Mouse (Mus musculus): ENCODE results near the gene Sema4d. TPM values are rescaled to one million over a fixed set of nuclear protein-coding genes. Genes with fewer than 3 reads are reported as not detected.

The Sema4d gene
- polyA plus RNA-seq, 2 experiments: 6.8 to 8.5 TPM

DNA sequence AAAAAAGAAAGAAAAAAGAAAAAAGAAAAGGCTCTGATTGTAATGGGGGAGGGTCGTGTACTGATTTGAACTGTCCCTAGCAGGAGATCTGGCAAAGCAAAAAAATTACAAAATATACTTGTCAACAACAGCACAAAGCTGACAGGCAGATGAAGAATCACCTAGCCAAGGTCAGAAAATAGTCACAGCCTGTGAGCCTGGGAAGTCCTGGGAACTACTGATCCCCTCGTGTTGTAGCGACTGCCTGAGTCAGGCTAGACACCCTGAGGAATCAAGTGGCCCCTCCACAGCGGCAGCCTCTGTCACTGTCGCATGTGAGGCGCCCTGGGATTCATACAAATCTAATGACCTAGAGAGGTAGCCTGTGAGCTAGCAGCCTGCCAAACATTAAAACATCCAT is 25.8 kb upstream of the Sema4d start:
- Histone ChIP-seq H3K4me3 (replicated peaks; ENCODE audit: low read length) (no peak overlapping the region), H3K36me3 (ENCODE audit: control insufficient read depth, insufficient read depth, low read length) (no peaks in the 10 kb centered on the region), H3K9ac (ENCODE audit: low read depth, low read length, severe bottlenecking) (no peak overlapping the region), H3K9me3 (ENCODE audit: control insufficient read depth, low read length) (no peaks in the 10 kb centered on the region), H3K4me1 (ENCODE audit: control insufficient read depth, insufficient read depth, low read length) (peaks cover 10% of the 10 kb centered on the region), H3K4me2 (replicated peaks; ENCODE audit: low read depth, low read length, severe bottlenecking) (no peak overlapping the region), H3K27me3 (ENCODE audit: control insufficient read depth, insufficient read depth, low read length) (no peaks in the 10 kb centered on the region), H3K27ac (replicated peaks; ENCODE audit: low read depth, low read length) (no peak overlapping the region)
- no peak for TF ChIP-seq POLR2A (IDR thresholded peaks at IDR 0.05; ENCODE audit: borderline replicate concordance, extremely low read depth, insufficient read depth, insufficient read length)
- DNase-seq (ENCODE audit: low spot score) (no peak), ATAC-seq (ENCODE audit: low FRiP score, low read depth) (no peak)
- 68% methylated on average over 6 of the region's 6 CpGs for WGBS

DNA sequence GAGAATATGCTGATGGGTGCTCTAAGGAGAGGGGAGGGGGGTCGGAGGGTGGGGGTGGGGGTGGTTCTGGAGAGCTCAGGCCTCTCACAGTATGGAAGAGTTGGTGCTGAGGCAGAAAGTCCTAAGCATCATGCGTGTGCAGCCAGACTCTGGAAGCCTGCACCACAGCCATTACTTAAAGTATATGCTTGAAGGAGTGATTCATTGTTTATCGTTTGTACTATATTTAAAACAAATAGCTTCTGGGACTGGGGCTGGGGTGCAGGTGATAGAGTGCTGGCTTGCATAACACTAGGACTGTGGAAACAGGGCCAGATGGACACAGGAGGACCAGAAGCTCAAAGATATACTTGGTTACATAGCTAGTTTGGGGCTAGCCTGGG is 25.4 kb upstream of the Sema4d start:
- Histone ChIP-seq H3K27ac (replicated peaks; ENCODE audit: low read depth, low read length) (no peak overlapping the region), H3K9ac (ENCODE audit: low read depth, low read length, severe bottlenecking) (no peak overlapping the region), H3K4me2 (replicated peaks; ENCODE audit: low read depth, low read length, severe bottlenecking) (no peak overlapping the region), H3K4me3 (replicated peaks; ENCODE audit: low read length) (no peak overlapping the region), H3K9me3 (ENCODE audit: control insufficient read depth, low read length) (no peaks in the 10 kb centered on the region), H3K36me3 (ENCODE audit: control insufficient read depth, insufficient read depth, low read length) (no peaks in the 10 kb centered on the region), H3K27me3 (ENCODE audit: control insufficient read depth, insufficient read depth, low read length) (no peaks in the 10 kb centered on the region), H3K4me1 (ENCODE audit: control insufficient read depth, insufficient read depth, low read length) (peaks cover 6% of the 10 kb centered on the region)
- DNase-seq (ENCODE audit: low spot score): no peak
- no peak for TF ChIP-seq POLR2A (IDR thresholded peaks at IDR 0.05; ENCODE audit: borderline replicate concordance, extremely low read depth, insufficient read depth, insufficient read length)
- 77% methylated on average over 3 of the region's 3 CpGs for WGBS
- no peak for ATAC-seq (ENCODE audit: low FRiP score, low read depth)

DNA sequence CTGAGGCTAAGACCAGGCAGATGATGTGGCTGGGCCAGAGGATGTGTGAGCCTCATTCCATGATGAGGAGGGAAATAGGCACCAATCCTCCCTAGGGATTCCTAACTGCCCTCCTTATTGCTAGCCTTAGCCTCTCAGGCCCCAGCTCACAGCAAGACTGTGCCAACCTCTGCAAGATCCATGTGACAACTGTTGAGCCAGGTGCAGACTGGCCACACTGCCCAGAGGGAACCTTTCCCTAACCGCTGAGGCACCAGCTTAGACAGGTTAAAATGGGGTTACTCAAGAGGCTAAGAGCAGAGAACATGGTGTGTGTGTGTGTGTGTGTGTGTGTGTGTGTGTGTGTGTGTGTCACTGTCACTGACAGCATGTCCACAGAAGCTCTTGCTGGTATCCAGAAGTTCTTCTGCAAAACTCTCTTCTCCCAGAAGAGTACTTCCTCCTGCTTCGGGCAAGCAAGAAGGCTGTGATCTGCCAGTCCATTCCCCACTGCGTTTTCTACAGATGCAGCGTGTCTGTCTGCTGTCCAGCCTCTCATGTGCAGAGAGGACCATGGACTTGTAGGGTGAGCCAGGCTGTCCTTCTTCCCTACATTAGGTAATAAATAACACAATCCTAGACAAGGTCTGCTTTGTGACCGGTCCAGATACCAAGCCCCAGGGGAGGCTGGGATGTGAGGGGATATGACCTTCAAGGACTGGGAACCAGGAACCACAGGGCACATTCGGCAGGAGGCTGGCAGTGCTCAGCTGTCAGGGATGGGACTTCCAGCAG is 24.8 kb upstream of the Sema4d start:
- Histone ChIP-seq H3K4me2 (replicated peaks; ENCODE audit: low read depth, low read length, severe bottlenecking) (no peak overlapping the region), H3K4me3 (replicated peaks; ENCODE audit: low read length) (no peak overlapping the region), H3K4me1 (ENCODE audit: control insufficient read depth, insufficient read depth, low read length) (no peaks in the 10 kb centered on the region; the same call in 1 of the 2 replicates), H3K9ac (ENCODE audit: low read depth, low read length, severe bottlenecking) (no peak overlapping the region), H3K27ac (replicated peaks; ENCODE audit: low read depth, low read length) (no peak overlapping the region), H3K36me3 (ENCODE audit: control insufficient read depth, insufficient read depth, low read length) (no peaks in the 10 kb centered on the region), H3K27me3 (ENCODE audit: control insufficient read depth, insufficient read depth, low read length) (no peaks in the 10 kb centered on the region), H3K9me3 (ENCODE audit: control insufficient read depth, low read length) (no peaks in the 10 kb centered on the region)
- WGBS: 68% methylated on average over 6 of the region's 6 CpGs
- ATAC-seq (ENCODE audit: low FRiP score, low read depth): no peak
- no peak for TF ChIP-seq POLR2A (IDR thresholded peaks at IDR 0.05; ENCODE audit: borderline replicate concordance, extremely low read depth, insufficient read depth, insufficient read length)
- no peak for DNase-seq (ENCODE audit: low spot score)

DNA sequence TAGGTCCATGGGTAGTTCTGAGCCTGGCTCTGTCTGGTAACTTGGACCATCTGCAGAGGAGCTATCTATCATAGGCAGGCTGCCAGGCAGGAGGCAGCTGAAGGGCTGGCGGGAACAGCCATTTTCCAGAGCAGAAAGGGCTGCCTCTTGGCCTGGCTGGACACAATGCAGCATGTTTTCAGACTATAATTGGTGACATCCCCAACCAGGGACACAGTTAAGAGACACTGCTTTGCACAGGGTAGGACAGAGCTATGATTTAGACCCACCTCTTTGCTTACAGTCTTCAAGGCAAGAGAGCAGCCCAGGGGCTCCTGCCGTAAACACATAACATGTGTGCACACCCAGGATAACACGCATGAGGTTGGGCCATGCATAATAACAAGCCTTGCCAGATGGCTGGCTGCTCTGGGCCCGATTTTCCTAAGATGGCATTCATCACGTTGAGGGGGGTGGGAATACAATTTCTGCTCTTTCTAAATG is 23.1 kb upstream of the Sema4d start:
- 60% methylated on average over 5 of the region's 5 CpGs for WGBS
- no peak overlapping the region for H3K27ac ChIP-seq (replicated peaks; ENCODE audit: low read depth, low read length)
- ATAC-seq (ENCODE audit: low FRiP score, low read depth): no peak

DNA sequence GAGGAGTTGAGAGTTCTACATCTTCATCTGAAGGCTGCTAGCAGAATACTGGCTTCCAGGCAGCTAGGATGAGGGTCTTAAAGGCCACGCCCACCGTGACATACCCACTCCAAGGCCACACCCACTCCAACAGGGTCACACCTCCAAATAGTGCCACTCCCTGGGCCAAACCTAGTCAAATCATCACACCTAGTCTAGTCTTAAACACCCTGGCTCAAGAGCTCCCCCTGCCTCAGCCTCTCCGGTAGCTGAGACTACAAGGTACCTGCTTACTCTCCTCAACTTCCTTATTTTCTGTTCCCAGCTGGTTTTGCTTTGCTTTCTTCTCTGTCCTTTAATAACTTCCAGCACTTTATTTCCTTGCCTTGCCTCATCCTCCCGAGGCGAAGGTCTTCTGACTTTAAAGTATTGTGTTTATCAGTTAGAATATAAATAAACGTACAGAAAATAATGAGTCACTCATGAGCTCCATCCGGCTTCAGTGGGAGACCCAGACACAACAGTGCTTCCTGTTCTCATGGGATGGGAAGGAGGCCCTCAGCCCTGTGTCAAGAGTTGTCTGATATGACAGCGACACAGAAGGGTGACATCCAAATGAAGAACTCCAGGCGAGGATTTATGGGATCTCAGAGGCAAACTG is 22.4 kb upstream of the Sema4d start:
- H3K9me3 ChIP-seq (ENCODE audit: control insufficient read depth, low read length): no peaks in the 10 kb centered on the region
- H3K9ac ChIP-seq (ENCODE audit: low read depth, low read length, severe bottlenecking): no peak overlapping the region
- DNase-seq (ENCODE audit: low spot score): no peak
- 75% methylated on average over 9 of the region's 9 CpGs for WGBS
- TF ChIP-seq POLR2A (IDR thresholded peaks at IDR 0.05; ENCODE audit: borderline replicate concordance, extremely low read depth, insufficient read depth, insufficient read length): no peak
- H3K4me2 ChIP-seq (replicated peaks; ENCODE audit: low read depth, low read length, severe bottlenecking): no peak overlapping the region
- no peak overlapping the region for H3K4me3 ChIP-seq (replicated peaks; ENCODE audit: low read length)
- ATAC-seq (ENCODE audit: low FRiP score, low read depth): no peak
- no peaks in the 10 kb centered on the region for H3K36me3 ChIP-seq (ENCODE audit: control insufficient read depth, insufficient read depth, low read length)
- H3K4me1 ChIP-seq (ENCODE audit: control insufficient read depth, insufficient read depth, low read length): no peaks in the 10 kb centered on the region
- H3K27ac ChIP-seq (replicated peaks; ENCODE audit: low read depth, low read length): no peak overlapping the region
- no peaks in the 10 kb centered on the region for H3K27me3 ChIP-seq (ENCODE audit: control insufficient read depth, insufficient read depth, low read length)

More for the DNA sequence above, 23.1 kb upstream of the Sema4d start:
- H3K4me1 ChIP-seq (ENCODE audit: control insufficient read depth, insufficient read depth, low read length): no peaks in the 10 kb centered on the region
- no peak overlapping the region for H3K9ac ChIP-seq (ENCODE audit: low read depth, low read length, severe bottlenecking)
- DNase-seq (ENCODE audit: low spot score): no peak
- no peak for TF ChIP-seq POLR2A (IDR thresholded peaks at IDR 0.05; ENCODE audit: borderline replicate concordance, extremely low read depth, insufficient read depth, insufficient read length)
- no peaks in the 10 kb centered on the region for H3K36me3 ChIP-seq (ENCODE audit: control insufficient read depth, insufficient read depth, low read length)
- H3K9me3 ChIP-seq (ENCODE audit: control insufficient read depth, low read length): no peaks in the 10 kb centered on the region
- no peak overlapping the region for H3K4me3 ChIP-seq (replicated peaks; ENCODE audit: low read length)
- H3K4me2 ChIP-seq (replicated peaks; ENCODE audit: low read depth, low read length, severe bottlenecking): no peak overlapping the region
- H3K27me3 ChIP-seq (ENCODE audit: control insufficient read depth, insufficient read depth, low read length): no peaks in the 10 kb centered on the region
